Mouse (Mus musculus): ENCODE results near the gene Cfap97d2.

DNA sequence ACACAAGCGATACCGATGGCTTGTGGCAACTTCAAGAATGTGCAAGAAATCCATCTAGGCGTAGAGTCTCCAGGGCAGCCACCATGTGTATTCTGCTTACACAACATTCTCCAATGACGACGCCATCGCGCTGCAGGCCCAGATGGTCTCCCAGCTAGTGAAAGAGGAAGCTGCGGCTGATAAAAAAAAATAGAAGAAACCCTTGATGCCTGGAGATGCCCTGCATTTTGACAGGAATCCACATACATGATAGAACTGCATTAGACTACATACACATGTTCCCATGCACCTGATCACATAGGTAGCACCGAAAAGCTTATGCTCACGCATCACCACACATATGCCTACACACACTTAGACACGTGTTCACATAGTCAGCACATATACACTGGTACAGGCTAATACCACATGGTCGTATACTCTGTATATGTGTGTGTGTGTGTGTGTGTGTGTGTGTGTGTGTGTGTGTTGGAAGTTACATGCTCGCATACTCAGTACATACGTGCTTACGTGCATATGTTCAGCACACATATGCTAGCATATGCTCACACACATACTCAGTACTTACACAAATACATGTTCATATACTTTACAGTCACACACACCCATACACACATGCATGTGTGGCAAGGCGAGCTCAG lies 19.9 kb upstream of the Cfap97d2 start:
- TF ChIP-seq CTCF (conservative IDR thresholded peaks at IDR 0.05; ENCODE audit: low read length) (no peak), POU5F1 (IDR thresholded peaks at IDR 0.05; ENCODE audit: borderline replicate concordance, low read length) (no peak)

Data from E14TG2a.4 (cell line).